Mouse (Mus musculus): Measurements from ENCODE around the gene Ddx43.
"Not testable (repeated sequence)": the region's sequence is repeated elsewhere in the genome, so short reads cannot be mapped to it uniquely, and the experiment has no call there.

Ddx43 gene

DNA sequence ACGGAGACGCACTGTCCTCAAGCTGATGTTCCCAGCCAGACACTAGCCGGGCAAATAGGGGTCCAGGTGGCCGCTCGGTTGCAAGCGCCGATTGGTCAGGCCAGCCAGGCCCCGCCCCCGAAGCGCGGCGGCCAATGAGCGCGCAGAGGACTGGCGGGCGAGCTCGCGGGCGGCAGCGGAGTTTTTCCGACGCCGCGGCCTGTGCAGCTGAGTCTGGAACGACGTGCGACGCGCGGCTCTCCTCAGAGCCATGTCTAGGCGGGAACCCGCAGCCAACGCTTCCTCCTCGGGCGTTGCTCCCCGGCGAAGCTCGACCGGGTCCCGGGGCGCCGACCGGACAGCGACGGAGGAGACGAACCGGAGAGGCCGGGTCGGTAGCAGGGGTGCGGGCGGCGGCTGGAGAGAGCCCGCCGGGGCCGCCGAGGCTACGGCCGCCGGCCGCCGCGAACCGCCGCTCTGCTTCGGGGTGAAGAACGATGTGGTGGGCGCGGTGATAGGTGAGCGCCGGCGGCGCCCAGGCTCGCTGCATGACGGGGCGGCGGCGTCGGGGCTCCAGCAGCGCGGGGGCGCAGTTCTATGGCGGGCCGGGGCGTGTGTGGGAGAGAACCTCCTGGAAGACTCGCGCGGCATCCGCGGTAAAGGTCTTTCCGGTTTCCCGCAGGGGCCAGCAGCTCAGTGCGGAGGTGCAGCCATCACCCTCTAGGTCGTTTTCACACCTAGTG lies at the start of gene Ddx43:
Gene Ddx43 (plus strand): TSS at position 148 of the 722 bp plus-strand sequence.
- DNase-seq = peak; percentile 5 to 15

- DNase-seq = peak in 1 of 2 experiments; percentile 46
These were observed 48.6 kb upstream of the Ddx43 start for GRCm38 (mm10) chr9:78347004-78347403.

GRCm38 (mm10) chr9:78348206-78349004 lies 47.2 kb upstream of the Ddx43 start:
- DNase-seq = peak in 1 of 2 experiments; percentile 11

GRCm38 (mm10) chr9:78349141-78349540 lies 46.4 kb upstream of the Ddx43 start:
- not testable (repeated sequence) for DNase-seq

DNA sequence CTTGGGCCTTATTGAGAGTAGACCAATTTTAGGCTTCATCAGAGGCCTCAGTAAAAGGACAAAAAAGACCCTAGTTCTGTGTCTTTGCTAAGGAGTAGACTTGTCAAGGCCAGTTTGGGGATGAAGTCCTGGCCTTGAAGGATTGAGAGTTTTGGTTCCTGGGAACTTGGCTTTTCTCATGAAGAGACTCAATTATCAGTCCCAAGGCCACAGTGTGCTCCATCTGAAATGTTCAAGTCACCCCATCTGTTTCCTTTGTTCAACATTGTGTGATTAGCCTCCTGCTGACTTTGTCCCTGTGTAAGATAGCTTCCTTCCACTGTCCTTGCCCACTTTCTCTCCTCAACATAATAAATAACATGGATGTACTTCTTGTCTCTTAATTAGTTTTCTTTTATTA lies 45.6 kb upstream of the Ddx43 start:
- not testable (repeated sequence) for DNase-seq

DNA sequence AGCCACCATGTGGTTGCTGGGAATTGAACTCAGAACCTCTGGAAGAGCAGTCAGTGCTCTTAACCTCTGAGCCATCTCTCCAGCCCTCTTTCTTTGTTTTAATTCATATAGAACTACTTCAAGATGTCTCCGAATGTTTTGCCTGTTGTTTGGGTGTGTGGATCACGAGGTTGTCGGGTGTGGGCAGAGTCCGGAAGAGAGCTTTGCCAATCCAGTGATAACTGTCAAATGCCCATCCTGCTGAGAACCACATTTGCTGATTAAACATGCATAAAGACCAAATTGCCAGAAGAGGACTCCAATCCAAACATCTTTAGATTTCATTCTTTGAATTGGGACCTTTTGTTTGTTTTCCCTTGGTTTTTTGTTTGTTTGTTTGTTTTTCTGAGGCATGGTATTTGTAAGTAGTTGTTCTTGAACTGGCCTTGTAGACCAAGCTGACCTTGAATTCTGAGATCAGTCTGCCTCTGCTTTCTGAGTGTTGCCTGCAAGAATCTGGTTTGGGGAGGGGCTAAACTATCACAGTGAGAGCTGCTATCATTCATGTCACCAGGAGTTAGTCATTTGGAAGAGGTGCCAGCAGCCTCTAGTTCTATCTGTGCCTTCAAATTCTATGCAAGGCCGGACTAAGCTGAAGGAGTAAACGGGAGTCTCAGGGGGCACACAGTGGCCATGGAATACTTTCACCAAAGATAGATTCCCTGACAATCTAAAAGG lies 43.9 kb upstream of the Ddx43 start:
- DNase-seq = no peak

- DNase-seq = no peak
These were observed 40.7 kb upstream of the Ddx43 start for GRCm38 (mm10) chr9:78354665-78355578.

GRCm38 (mm10) chr9:78355611-78356010 lies 40.0 kb upstream of the Ddx43 start, which contains the start of gene Gsta2:
Gene Gsta2, minus strand, starts transcription at chr9:78355788.
- DNase-seq = no peak

- DNase-seq = peak; percentile 41 to 64
These were observed 37.5 kb upstream of the Ddx43 start for GRCm38 (mm10) chr9:78358053-78358452.

DNA sequence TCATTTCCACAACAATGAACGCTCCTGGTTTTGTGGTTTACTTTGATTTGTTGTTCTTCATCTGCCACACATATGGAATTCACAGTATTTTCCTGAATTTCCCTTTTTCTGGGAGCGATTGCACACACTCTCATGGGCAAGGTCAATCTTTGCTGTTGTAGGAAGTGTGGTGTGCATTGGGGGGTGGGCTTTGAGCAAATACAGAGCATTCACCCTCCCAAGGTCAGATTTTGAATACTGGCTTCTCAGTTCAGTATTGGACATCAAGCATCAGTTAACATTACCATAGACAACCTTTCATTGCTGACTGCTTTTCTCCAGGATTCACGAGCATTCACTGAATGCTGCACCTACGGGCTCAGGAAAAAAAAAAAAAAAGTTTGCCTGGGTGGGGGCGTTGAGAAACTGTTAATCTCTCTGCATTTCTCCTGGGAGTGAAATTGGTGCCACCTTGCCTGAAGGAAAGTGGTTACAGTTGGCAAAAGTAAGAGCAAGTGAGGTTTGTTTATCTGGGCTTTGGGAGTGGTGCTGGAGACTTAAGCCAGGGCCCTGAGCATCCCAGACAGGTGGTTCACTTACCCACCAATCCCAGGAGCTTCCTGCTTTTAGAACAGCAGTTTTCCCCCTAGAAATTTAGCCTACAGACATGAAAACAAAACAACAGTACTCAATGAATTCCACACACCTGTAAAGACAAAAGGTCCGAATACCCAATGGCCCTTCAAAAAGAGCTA lies 35.7 kb upstream of the Ddx43 start:
- DNase-seq = no peak

- no peak for DNase-seq
These were observed 35.1 kb upstream of the Ddx43 start for GRCm38 (mm10) chr9:78360484-78360872.

DNA sequence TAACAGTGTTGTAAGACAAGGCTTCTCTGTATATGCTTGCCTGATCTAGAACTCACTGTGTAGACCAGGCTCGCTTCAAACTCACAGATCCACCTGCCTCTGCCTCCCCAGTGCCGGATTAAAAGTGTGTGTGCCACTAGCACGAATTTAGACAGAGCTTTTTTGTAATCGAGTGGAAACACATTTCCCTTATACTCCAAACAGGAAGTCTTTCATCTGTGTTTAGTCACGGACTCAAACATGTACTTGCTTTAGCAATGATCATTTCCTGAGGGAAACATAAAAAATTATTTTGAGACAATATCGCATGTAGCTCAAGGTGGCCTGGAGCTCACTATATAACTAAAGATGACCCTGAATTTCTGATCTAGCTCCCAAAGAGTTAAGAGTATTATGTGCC lies 32.2 kb upstream of the Ddx43 start:
- DNase-seq = no peak

- DNase-seq = no peak
These were observed 30.9 kb upstream of the Ddx43 start for GRCm38 (mm10) chr9:78364701-78365100.

DNA sequence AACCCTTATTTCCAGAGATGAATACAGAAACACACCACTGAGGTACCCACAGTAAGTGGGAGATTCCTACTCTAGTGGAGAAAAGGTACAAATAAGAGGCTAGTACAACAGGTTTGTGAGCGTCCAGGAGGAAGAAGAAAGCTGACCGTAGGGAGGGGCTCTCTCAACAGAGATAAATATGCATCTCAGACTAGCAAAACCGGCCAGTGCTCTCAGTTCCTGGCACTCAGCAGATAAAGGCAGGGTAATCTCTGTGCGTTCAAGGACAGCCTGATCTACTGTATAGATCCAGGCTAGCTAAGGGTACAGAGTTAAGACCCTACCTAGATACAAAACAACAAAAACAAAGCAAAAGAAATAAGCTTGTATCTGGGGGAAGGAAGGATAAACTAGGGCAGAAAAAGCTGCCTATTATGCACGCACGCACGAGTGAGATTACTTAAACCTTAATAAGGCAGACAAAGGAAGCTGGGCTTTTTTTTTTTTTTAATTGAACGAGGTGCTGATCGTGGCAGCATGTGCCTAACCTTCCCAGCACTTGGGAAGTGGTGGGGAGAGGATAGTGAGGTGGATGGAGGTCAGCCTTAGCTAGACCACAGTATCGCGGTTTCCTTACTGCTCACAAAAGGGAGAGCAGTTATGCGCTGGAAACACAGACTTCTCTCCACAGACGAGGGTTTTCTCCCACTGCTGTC lies 29.6 kb upstream of the Ddx43 start:
- no peak for DNase-seq

GRCm38 (mm10) chr9:78367959-78368358 lies 27.6 kb upstream of the Ddx43 start, which contains the start of gene Dppa5a:
Gene Dppa5a, minus strand, starts transcription at chr9:78368177.
- DNase-seq = not testable (repeated sequence)

GRCm38 (mm10) chr9:78368671-78369293 lies 26.8 kb upstream of the Ddx43 start:
- DNase-seq = no peak

DNA sequence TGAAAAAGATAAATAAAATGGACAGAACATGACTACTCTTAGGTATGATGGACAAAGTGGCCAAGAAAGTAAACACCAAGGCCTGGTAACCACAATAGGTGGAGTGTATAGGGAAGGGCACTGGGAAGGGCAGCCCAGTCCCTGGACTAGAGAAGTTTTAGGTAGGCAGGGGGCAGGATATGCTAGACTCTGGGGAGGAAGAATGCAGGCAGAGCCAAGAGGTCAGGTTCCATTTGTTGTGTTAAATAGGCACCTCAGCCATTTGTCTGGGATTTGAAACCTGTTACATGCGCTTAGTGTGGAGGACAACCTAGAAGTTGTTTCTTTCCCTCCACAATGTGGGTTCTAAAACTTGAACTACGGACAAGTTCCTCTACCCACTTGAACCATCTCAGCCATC lies 26.2 kb upstream of the Ddx43 start:
- DNase-seq = no peak

GRCm38 (mm10) chr9:78369786-78370185 lies 25.8 kb upstream of the Ddx43 start:
- no peak for DNase-seq

GRCm38 (mm10) chr9:78371441-78371840 lies 24.1 kb upstream of the Ddx43 start:
- DNase-seq = no peak

GRCm38 (mm10) chr9:78372827-78373504 lies 22.6 kb upstream of the Ddx43 start:
- DNase-seq = no peak

All from lung, adult 18-20 months (tissue).